In genomic region chr9:72493984-72494685, GRCm38 (mm10) we compare ENCODE assay signal across 16 mouse cellular contexts.
"Had no signal": no experiment of that assay in that cellular context is flagged by ENCODE, and none has a peak within 500 bp of the region (broad histone marks: within the 10 kb centered on the region; RNA-seq: fewer than 3 reads in every experiment).

No protein-coding gene starts in this region.

- H3K27me3 ChIP-seq: kidney, embryonic 15.5 days; limb, embryonic 13.5 days; liver, embryonic 12.5 days; lung, embryonic 15.5 days; megakaryocyte, embryonic 14.5 days; midbrain, embryonic 13.5 days had no signal

- DNase-seq: layer of hippocampus, adult 9-11 months; liver; lung, adult 18-20 months; lung, postnatal 10 days had no signal

- ATAC-seq: liver, embryonic 12.5 days; midbrain, embryonic 13.5 days; midbrain, embryonic 16.5 days had no signal

- H3K9ac ChIP-seq: kidney, embryonic 15.5 days; limb, embryonic 13.5 days; liver, embryonic 12.5 days; liver, embryonic 15.5 days; lung, embryonic 15.5 days; midbrain, embryonic 13.5 days had no signal

- H3K9me3 ChIP-seq: kidney, embryonic 15.5 days; limb, embryonic 10.5 days; limb, embryonic 13.5 days; liver, embryonic 12.5 days; liver, embryonic 15.5 days; lung, embryonic 15.5 days; megakaryocyte, embryonic 14.5 days; midbrain, embryonic 10.5 days; midbrain, embryonic 13.5 days had no signal

- H3K4me2 ChIP-seq: kidney, embryonic 15.5 days; limb, embryonic 13.5 days; liver, embryonic 12.5 days; liver, embryonic 15.5 days; lung, embryonic 15.5 days; midbrain, embryonic 13.5 days had no signal

- H3K36me3 ChIP-seq: kidney, embryonic 15.5 days; limb, embryonic 13.5 days; liver, embryonic 12.5 days; liver, embryonic 15.5 days; lung, embryonic 15.5 days; midbrain, embryonic 13.5 days had no signal

- H3K27ac ChIP-seq: kidney, embryonic 15.5 days; layer of hippocampus, adult 2 months; limb, embryonic 10.5 days; limb, embryonic 13.5 days; liver, embryonic 12.5 days; liver, embryonic 15.5 days; lung, embryonic 15.5 days; midbrain, embryonic 10.5 days; midbrain, embryonic 13.5 days had no signal

- H3K4me3 ChIP-seq: kidney, embryonic 15.5 days; layer of hippocampus, adult 2 months; limb, embryonic 10.5 days; limb, embryonic 13.5 days; liver, embryonic 12.5 days; liver, embryonic 15.5 days; lung, embryonic 15.5 days; megakaryocyte, embryonic 14.5 days; midbrain, embryonic 10.5 days; midbrain, embryonic 13.5 days; myocyte had no signal
